12 mouse cellular contexts compared by ENCODE assay signal in the genomic region with DNA sequence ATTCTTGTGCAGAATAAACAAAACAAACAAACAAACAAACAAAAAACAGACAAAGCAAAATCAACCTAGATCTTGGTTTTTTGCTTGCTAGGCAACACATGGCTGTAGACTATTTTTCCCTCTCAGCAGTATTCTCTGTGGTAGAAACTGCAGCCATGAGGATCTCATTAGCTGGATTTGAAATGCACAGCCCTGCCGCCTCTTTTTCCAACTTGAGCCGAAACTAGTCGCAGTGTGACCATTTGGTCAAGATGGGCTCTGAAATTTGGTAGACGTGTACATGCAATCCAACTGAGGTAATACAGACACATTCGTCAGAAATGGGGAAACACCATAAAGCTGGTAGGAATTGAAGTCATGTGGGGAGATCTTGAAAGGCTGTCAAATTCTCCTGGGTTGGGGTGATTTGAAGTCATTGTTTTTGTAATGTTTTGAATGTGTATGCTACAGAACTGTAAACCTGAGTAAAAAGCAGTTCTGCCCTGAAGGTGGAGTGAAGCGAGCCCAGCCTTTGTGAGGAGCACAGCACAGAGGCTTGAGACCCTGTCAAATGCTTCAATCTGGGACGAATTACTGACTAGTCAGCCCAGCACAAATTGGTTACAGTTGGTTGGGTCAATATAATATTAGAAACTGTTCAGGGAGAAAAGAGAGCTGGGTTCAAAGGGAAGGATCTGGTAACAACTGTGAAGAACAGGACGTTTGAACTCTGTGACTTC. TPM values are rescaled to one million over a fixed set of nuclear protein-coding genes. Genes with fewer than 3 reads are reported as not detected.
DNase-seq lines count a peak whose midpoint lies in the region; ATAC-seq lines count a peak whose summit lies in the region.
"Had no signal": no experiment of that assay in that cellular context is flagged by ENCODE, and none has a peak within 500 bp of the region (broad histone marks: within the 10 kb centered on the region; RNA-seq: fewer than 3 reads in every experiment).

No protein-coding gene starts in this region.

- peak overlapping the region; percentile 60 for H3K4me2 ChIP-seq in embryonic facial prominence, embryonic 14.5 days (ENCODE audit: low read depth, low read length)
- peak overlapping the region; percentile 61 for H3K4me2 ChIP-seq in hindbrain, embryonic 15.5 days

- no peaks in the 10 kb centered on the region for H3K27me3 ChIP-seq in embryonic facial prominence, embryonic 14.5 days (replicated peaks; ENCODE audit: control insufficient read depth, insufficient read depth, low read length)
- H3K27me3 ChIP-seq in hindbrain, embryonic 15.5 days = no peaks in the 10 kb centered on the region

- H3K9ac ChIP-seq in embryonic facial prominence, embryonic 14.5 days (ENCODE audit: low read depth, low read length) = peak overlapping the region; percentile 62
- no peak overlapping the region for H3K9ac ChIP-seq in hindbrain, embryonic 15.5 days

- peak overlapping the region; percentile 52 for H3K4me3 ChIP-seq in embryonic facial prominence, embryonic 14.5 days (ENCODE audit: low read depth, low read length)
- H3K4me3 ChIP-seq in hindbrain, embryonic 15.5 days = no peak overlapping the region

- peaks cover 7% of the 10 kb centered on the region for H3K36me3 ChIP-seq in embryonic facial prominence, embryonic 14.5 days (ENCODE audit: control insufficient read depth, insufficient read depth, low read length)
- no peaks in the 10 kb centered on the region for H3K36me3 ChIP-seq in hindbrain, embryonic 15.5 days

- peaks cover 3% of the 10 kb centered on the region for H3K4me1 ChIP-seq in embryonic facial prominence, embryonic 14.5 days (ENCODE audit: control insufficient read depth, insufficient read depth, low read length)
- H3K4me1 ChIP-seq in hindbrain, embryonic 15.5 days (replicated peaks) = 0 out of 2 replicates have a peak, but pooled peaks cover 6% of the 10 kb centered on the region

- DNase-seq in embryo, embryonic 10.5 days (ENCODE audit: low spot score) = peak; percentile 70
- peak; percentile 71 for DNase-seq in embryonic facial prominence, embryonic 14.5 days (ENCODE audit: low spot score)
- peak; percentile 49 for DNase-seq in neural tube, embryonic 10.5 days (ENCODE audit: extremely low spot score, low spot score)
- no peak for DNase-seq in gastrocnemius, postnatal 36 days
- no peak for DNase-seq in frontal cortex, postnatal 10 days (ENCODE audit: low spot score in 2 of 2)
- no peak for DNase-seq in yolk sac, embryonic 10.5 days (ENCODE audit: low spot score)
- DNase-seq: gastrocnemius, postnatal 10 days; right cerebral cortex, postnatal 14 days; thymus, postnatal 14 days had no signal

- 23% methylated on average over 8 of the region's 8 CpGs for WGBS in embryonic facial prominence, embryonic 14.5 days
- 23% methylated on average over 8 of the region's 8 CpGs for WGBS in hindbrain, embryonic 15.5 days

- H3K27ac ChIP-seq in embryonic facial prominence, embryonic 14.5 days (replicated peaks; ENCODE audit: low read depth, low read length) = peak overlapping the region; percentile 82
- H3K27ac ChIP-seq in hindbrain, embryonic 15.5 days (replicated peaks) = no peak overlapping the region

- no peaks in the 10 kb centered on the region for H3K9me3 ChIP-seq in embryonic facial prominence, embryonic 14.5 days (ENCODE audit: control insufficient read depth, low read length)
- no peaks in the 10 kb centered on the region for H3K9me3 ChIP-seq in hindbrain, embryonic 15.5 days

- intact Hi-C loops in gastrocnemius, postnatal 36 days (cut with DNase I) = no loop called here

- ATAC-seq in embryonic facial prominence, embryonic 14.5 days (ENCODE audit: low read depth) = no peak
- no peak for ATAC-seq in hindbrain, embryonic 15.5 days (ENCODE audit: low FRiP score, low read depth)
- ATAC-seq: intestine, embryonic 16.5 days; Patski had no signal

RNA-seq across cellular contexts. Expression of gene Tnfaip6, which starts 1.4 kb away (rescaled TPM):
- polyA plus RNA-seq in embryonic facial prominence, embryonic 14.5 days (2014; fragmentation: Nextera tagmentation; extraction: Ambion mirVana) = 22.7 and 23.4 TPM in 2 replicates
- 3.2 and 3.8 TPM in 2 replicates for polyA plus RNA-seq in hindbrain, embryonic 15.5 days (2015; fragmentation: Nextera tagmentation; extraction: Ambion mirVana)
- total RNA-seq in gastrocnemius, postnatal 36 days (2021) = 1 to 10 TPM in 1 of 2 experiments, under 1 TPM in 1; 0.86 to 1.1 TPM
- polyA plus RNA-seq: Patski had no signal

RNA-seq across cellular contexts. Expression of gene Rif1, which starts 33.4 kb away (rescaled TPM):
- polyA plus RNA-seq in embryonic facial prominence, embryonic 14.5 days (2014; fragmentation: Nextera tagmentation; extraction: Ambion mirVana) = 35.7 and 38.8 TPM in 2 replicates
- polyA plus RNA-seq in hindbrain, embryonic 15.5 days (2015; fragmentation: Nextera tagmentation; extraction: Ambion mirVana) = 18.7 and 22.5 TPM in 2 replicates
- total RNA-seq in gastrocnemius, postnatal 36 days (2021) = 10 to 100 TPM in 1 of 2 experiments, 1 to 10 TPM in 1; 6.7 to 10.9 TPM

Comparison
In these comparisons a context has a peak if more than half of its experiments do, and no peak if none do; other contexts are left out.
1. DNase-seq: peak in embryo, embryonic 10.5 days (single experiment), embryonic facial prominence, embryonic 14.5 days (single experiment) and neural tube, embryonic 10.5 days (single experiment); none in gastrocnemius, postnatal 36 days (0 of 2), frontal cortex, postnatal 10 days (0 of 2) and yolk sac, embryonic 10.5 days (single experiment).